Mouse (Mus musculus) liver, embryonic 14.5 days (tissue): ENCODE measurements around the gene Apool. TPM values are rescaled to one million over a fixed set of nuclear protein-coding genes. Genes with fewer than 3 reads are reported as not detected.

ENCODE experiments used
- ATAC-seq: fragments of 200-750 bp; cut with Nextera tagmentation; 2 replicates; pipeline ENCODE4 v1.8.0; 2017; ENCODE audit warnings: moderate number of reproducible peaks, mild to moderate bottlenecking, moderate library complexity; ENCODE audit not compliant: insufficient read depth
- DNase-seq, 3 experiments: peaks; one replicate each; pipeline ENCODE4 v3.0.0-alpha.2; 2012 to 2013; ENCODE audit warnings: low read depth in 3 of 3, low spot score in 3 of 3
- H3K27ac ChIP-seq: fragments of 300-500 bp; sonication (generic); 2 replicates; pipeline ENCODE4 v1.5.1; 2014; ENCODE audit warnings: moderate library complexity, mild to moderate bottlenecking, control low read depth, inconsistent platforms
- H3K27me3 ChIP-seq: fragments of 300-500 bp; sonication (generic); 2 replicates; pipeline ENCODE4 v1.6.1; 2014; ENCODE audit warnings: mild to moderate bottlenecking, low read length, moderate library complexity; ENCODE audit not compliant: control insufficient read depth, insufficient read depth
- H3K36me3 ChIP-seq: fragments of 300-500 bp; sonication (generic); replicated peaks from 2 replicates; pipeline ENCODE4 v1.6.1; 2014; ENCODE audit warnings: low read depth; ENCODE audit not compliant: control insufficient read depth, insufficient read depth
- H3K4me1 ChIP-seq, 2 experiments: fragments of 200-500 bp in 1 of 2; fragments of 300-500 bp in 1 of 2; sonication (generic) in 1 of 2; replicated peaks; 2 replicates each; pipeline ENCODE4 v1.6.1; 2012 to 2014; ENCODE audit warnings: antibody characterized with exemption in 1 of 2, inconsistent platforms in 1 of 2, low read length in 1 of 2; ENCODE audit not compliant: control insufficient read depth in 2 of 2, insufficient read depth in 2 of 2
- H3K4me2 ChIP-seq: fragments of 300-500 bp; sonication (generic); 2 replicates; pipeline ENCODE4 v1.6.1; 2014; ENCODE audit warnings: low read depth, mild to moderate bottlenecking, control low read depth, moderate library complexity
- H3K4me3 ChIP-seq, 2 experiments: fragments of 200-500 bp in 1 of 2; fragments of 300-500 bp in 1 of 2; sonication (generic) in 1 of 2; 2 replicates each; pipeline ENCODE4 v1.5.1; 2012 to 2014; ENCODE audit warnings: low read depth in 2 of 2, low read length in 2 of 2, mild to moderate bottlenecking in 2 of 2, control low read depth in 1 of 2, inconsistent platforms in 1 of 2, moderate library complexity in 1 of 2; ENCODE audit not compliant: insufficient read depth in 1 of 2
- H3K9ac ChIP-seq: fragments of 300-500 bp; sonication (generic); replicated peaks from 2 replicates; pipeline ENCODE4 v1.6.1; 2014; ENCODE audit warnings: mild to moderate bottlenecking, control low read depth, moderate library complexity
- H3K9me3 ChIP-seq: fragments of 300-500 bp; sonication (generic); 2 replicates; pipeline ENCODE4 v1.6.1; 2016; ENCODE audit warnings: low read length, mixed read lengths; ENCODE audit not compliant: control insufficient read depth
- CTCF ChIP-seq: IDR thresholded peaks from 2 replicates; pipeline ENCODE4 v1.5.1; 2016; ENCODE audit warnings: antibody characterized with exemption, low read depth, control low read depth
- EP300 ChIP-seq: IDR thresholded peaks from 2 replicates; pipeline ENCODE4 v1.6.1; 2016; ENCODE audit warnings: antibody characterized with exemption, low read depth
- WGBS: fragments of 180-500 bp; shearing (Covaris S2); extraction: QIAGEN DNeasy Blood & Tissue Kit; methylation state at CpG from one replicate; pipeline ENCODE4 v1.1.7; 2014; ENCODE audit not compliant: insufficient replicate concordance; 5-methylcytosine and 5-hydroxymethylcytosine counted together
- polyA plus RNA-seq, 2 experiments: library from polyadenylated mRNA; depleted of rRNA in 1 of 2; stranded (reverse) in 1 of 2; unstranded in 1 of 2; fragments of >200 nt; fragmentation: Nextera tagmentation in 1 of 2; extraction: Ambion mirVana in 1 of 2; gene quantifications; 2 replicates each; pipeline versions ENCODE4 v1.2.1 to v1.2.3; 2012 to 2014

The Apool gene
- 4.7 and 7.8 TPM in 2 replicates for polyA plus RNA-seq (2012; rRNA removed)
- polyA plus RNA-seq (2014; fragmentation: Nextera tagmentation; extraction: Ambion mirVana): 22.7 and 26.1 TPM in 2 replicates

DNA sequence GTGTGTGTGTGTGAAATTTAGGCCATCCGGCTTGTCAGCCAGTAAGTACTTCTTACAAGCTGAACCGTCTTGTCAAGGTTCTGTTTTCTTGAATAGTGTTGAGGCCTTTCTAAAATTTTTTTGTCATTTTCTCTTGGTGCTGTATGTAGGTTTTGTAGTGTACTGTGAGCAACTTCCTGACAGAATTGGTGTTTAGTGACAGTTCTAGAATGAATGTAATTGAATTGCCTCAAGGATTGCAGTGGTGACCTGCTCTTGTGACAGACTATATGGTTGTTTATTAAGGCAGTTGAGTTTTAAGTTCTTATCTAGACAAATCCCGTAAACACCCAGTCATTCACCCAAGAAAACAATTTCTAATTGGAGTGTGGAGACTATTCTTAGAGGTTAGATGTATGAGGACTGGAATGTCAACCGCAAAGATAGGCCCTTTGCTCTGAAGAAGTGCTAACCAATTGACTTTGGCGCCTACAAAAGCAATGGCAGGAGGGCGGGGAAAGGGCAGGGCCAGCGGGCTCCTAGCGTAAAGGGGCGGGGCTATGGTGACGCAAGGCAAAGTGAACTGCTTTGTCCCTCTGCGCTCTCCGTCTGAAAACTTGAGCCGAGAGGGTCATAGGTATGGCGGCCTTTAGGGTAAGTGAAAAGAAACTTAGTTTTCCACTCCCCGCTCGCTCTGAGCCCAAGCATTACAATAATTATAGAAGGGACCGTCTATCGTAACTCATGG is at the start of gene Apool:
Gene Apool, plus strand, starts transcription at position 531 of the 727 bp plus-strand sequence.
- no peak for TF ChIP-seq CTCF
- no peak for TF ChIP-seq EP300
- 14% methylated on average over 18 of the region's 18 CpGs for WGBS
- Histone ChIP-seq H3K4me1 (0 out of 4 replicates have a peak, but pooled peaks cover 0 to 2% of the 10 kb centered on the region in 2 experiments), H3K4me2 (peak within 1 kb of the TSS; percentile 60), H3K27me3 (no peaks in the 10 kb centered on the region), H3K9me3 (no peaks in the 10 kb centered on the region), H3K36me3 (no peaks in the 10 kb centered on the region), H3K4me3 (peak within 1 kb of the TSS; percentile 71 to 96), H3K27ac (no peak within 1 kb of the TSS), H3K9ac (peak within 1 kb of the TSS; percentile 74)
- DNase-seq (peak; percentile 71 to 74 (median 72)), ATAC-seq (peak; percentile 99)

DNA sequence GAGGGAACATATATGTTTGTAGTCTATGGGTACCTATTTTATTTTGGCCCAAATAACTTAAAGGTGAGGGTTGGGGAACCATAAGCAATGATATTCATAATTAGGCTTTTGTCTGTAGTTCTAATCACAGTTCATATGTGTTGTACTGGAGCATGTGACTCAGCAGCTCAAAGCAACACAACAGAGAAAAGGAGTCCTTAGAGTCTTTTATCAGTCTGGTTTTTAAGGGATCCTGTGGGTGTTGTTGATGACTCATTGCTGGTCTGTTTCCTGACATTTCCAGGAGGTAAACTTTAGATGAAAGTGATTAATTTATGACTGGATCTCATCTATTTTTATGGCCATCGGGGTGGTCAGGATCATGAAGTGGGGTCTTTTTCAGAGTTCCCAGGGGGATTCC is 37.6 kb upstream of the Apool start:
- ATAC-seq: no peak
- Histone ChIP-seq H3K9me3 (no peaks in the 10 kb centered on the region), H3K4me3 (no peak overlapping the region), H3K4me1 (no peaks in the 10 kb centered on the region), H3K27me3 (no peaks in the 10 kb centered on the region), H3K36me3 (no peaks in the 10 kb centered on the region), H3K9ac (no peak overlapping the region), H3K4me2 (no peak overlapping the region), H3K27ac (no peak overlapping the region)
- WGBS: 47% methylated on average over 1 of the region's 1 CpGs
- no peak for TF ChIP-seq EP300
- no peak for TF ChIP-seq CTCF
- DNase-seq: no peak

DNA sequence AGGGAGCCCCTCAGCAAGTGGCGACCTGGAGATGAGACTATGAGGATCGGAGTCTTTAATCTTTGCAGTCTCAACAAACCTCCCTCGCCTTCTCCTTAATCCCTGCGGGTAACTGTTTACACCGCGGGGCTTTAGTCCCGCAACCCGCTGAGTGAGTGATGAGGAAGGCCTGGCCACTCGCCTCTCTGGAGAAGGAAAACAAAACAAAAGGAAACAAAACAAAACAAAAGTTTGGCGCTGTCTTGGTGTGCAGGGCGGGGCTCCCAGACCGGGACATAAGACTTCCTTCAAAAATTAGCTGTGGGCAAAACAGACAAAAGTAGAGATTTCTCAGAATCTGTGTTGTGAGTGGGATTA is 375 bp downstream of the Apool start:
- Histone ChIP-seq H3K9ac (peak overlapping the region; percentile 74), H3K9me3 (no peaks in the 10 kb centered on the region), H3K4me3 (peak overlapping the region; percentile 71 to 96), H3K27ac (no peak overlapping the region), H3K36me3 (no peaks in the 10 kb centered on the region), H3K27me3 (no peaks in the 10 kb centered on the region), H3K4me1 (0 out of 4 replicates have a peak, but pooled peaks cover 0 to 2% of the 10 kb centered on the region in 2 experiments), H3K4me2 (peak overlapping the region; percentile 60)
- 6% methylated on average over 12 of the region's 12 CpGs for WGBS
- ATAC-seq (peak; percentile 74), DNase-seq (peak in 1 of 3 experiments; percentile 6)
- no peak for TF ChIP-seq CTCF
- no peak for TF ChIP-seq EP300

DNA sequence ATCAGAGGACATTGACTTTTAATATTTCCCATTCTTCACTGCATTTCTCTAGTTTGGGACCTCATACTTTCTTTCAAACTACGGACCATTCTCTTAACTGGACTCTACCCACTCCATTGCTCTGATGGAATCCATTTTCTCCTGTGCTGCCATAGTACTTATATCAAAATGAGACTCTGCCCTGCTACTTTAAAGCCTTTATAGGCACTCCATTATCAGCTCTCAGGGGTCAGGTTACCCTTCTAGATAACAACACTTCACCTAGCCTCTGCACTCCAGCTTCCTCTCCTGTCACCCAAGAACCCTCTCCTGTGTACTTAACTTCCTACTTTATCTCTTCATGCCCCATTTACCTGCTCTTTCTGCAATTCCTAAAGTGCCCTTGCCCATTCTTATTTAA is 960 bp downstream of the Apool start:
- Histone ChIP-seq H3K27ac (no peak overlapping the region), H3K9me3 (no peaks in the 10 kb centered on the region), H3K9ac (no peak overlapping the region; the same call in 1 of the 2 replicates), H3K4me3 (peak overlapping the region; percentile 71 to 96; a peak in 3 of 4 replicates), H3K4me2 (peak overlapping the region; percentile 60), H3K27me3 (no peaks in the 10 kb centered on the region), H3K4me1 (0 out of 4 replicates have a peak, but pooled peaks cover 0 to 2% of the 10 kb centered on the region in 2 experiments), H3K36me3 (no peaks in the 10 kb centered on the region)
- ATAC-seq (no peak), DNase-seq (no peak)
- no peak for TF ChIP-seq EP300
- TF ChIP-seq CTCF: no peak
- WGBS: 48% methylated on average over 1 of the region's 1 CpGs

DNA sequence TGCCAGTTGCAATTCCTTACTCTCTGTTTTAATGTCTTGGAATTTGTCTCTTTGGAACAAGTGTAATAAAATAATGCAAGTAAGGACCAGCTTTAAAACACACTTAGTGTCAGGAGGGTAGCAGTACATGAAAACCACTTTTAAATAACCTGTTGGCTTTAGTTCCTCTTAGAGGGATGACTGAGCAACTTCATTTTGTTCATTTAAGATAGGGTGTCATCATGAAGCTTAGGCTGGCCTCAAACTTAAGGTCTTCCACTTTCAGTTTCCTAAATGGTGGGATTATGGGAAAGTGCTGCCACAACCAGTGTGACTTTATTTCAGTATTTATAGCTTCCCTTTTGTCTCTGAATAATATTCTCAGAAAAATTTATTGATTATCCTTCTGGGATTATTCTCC is 9.1 kb downstream of the Apool start:
- TF ChIP-seq CTCF (no peak), EP300 (no peak)
- Histone ChIP-seq H3K4me3 (no peak overlapping the region), H3K27ac (no peak overlapping the region), H3K9ac (no peak overlapping the region), H3K36me3 (no peaks in the 10 kb centered on the region), H3K4me1 (no peaks in the 10 kb centered on the region), H3K27me3 (no peaks in the 10 kb centered on the region), H3K9me3 (no peaks in the 10 kb centered on the region), H3K4me2 (no peak overlapping the region)
- DNase-seq (no peak), ATAC-seq (no peak)
